Mouse (Mus musculus): ENCODE measurements around the gene Olfr743. TPM values are rescaled to one million over a fixed set of nuclear protein-coding genes. Genes with fewer than 3 reads are reported as not detected.
"Not testable (repeated sequence)": the region's sequence is repeated elsewhere in the genome, so short reads cannot be mapped to it uniquely, and the experiment has no call there.

Gene Olfr743
- not detected in 2 replicates for polyA plus RNA-seq (2012; rRNA removed)

DNA sequence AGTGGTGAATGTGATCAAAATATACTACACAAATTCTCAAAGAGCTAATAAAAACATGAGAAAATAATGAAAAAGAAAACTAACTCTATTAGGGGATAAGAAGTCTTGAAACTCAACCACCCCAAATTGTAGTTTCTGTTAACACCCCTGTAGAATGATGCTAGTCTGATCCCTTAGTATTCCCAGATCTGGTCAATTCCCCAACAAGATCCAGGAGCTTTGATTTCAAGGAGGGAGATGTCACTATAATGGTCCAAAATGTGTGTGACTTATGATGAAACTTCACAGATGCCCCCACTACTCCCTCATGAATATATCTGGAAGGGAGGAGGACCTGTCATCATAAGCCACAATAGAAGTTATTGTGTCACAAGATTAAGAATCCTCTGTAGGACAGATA, at the start of gene Olfr743:
Olfr743 (plus strand) TSS at position 301 of the 400 bp plus-strand sequence.
- no peak within 1 kb of the TSS for H3K4me3 ChIP-seq (replicated peaks; ENCODE audit: insufficient read depth, low read depth, low read length)
- no peaks in the 10 kb centered on the region for H3K27me3 ChIP-seq (ENCODE audit: control insufficient read depth, insufficient read depth, low read length)
- no peak for TF ChIP-seq CTCF (IDR thresholded peaks at IDR 0.05; ENCODE audit: borderline replicate concordance, insufficient read depth, low read depth, low read length)
- no peak for TF ChIP-seq POLR2A (IDR thresholded peaks at IDR 0.05; ENCODE audit: borderline replicate concordance, insufficient read depth, low read length)
- H3K4me1 ChIP-seq (ENCODE audit: control insufficient read depth, insufficient read depth, low read length) = no peaks in the 10 kb centered on the region
- no peak for DNase-seq
- H3K27ac ChIP-seq (ENCODE audit: insufficient read depth, low read length) = no peak within 1 kb of the TSS

DNA sequence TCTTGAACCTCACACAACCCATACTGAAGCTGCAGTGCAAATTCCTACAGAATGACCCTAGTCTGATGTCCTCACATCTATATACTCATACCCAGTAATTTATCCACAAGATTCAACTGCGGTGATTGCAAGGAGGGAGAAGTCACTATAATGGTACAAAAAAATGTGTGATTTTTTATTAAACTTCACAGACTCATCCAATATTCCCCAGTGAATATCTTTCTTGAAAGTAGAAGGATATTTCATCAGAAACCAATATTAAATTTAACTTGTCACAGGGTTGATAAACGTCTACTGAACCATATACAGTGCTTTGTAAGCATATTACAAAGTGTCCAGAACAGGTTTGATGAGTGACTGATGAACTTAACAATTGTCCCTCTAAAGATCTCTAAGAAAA, 49.2 kb upstream of the Olfr743 start, which contains the start of gene Olfr741:
Olfr741 (plus strand) TSS at position 301 of the 400 bp plus-strand sequence.
- DNase-seq = no peak
- no peaks in the 10 kb centered on the region for H3K27me3 ChIP-seq (ENCODE audit: control insufficient read depth, insufficient read depth, low read length)
- H3K27ac ChIP-seq (ENCODE audit: insufficient read depth, low read length) = no peak within 1 kb of the TSS
- no peaks in the 10 kb centered on the region for H3K4me1 ChIP-seq (ENCODE audit: control insufficient read depth, insufficient read depth, low read length)
- 69% methylated on average over 2 of the region's 2 CpGs for WGBS
- H3K4me3 ChIP-seq (replicated peaks; ENCODE audit: insufficient read depth, low read depth, low read length) = no peak within 1 kb of the TSS
- TF ChIP-seq CTCF (IDR thresholded peaks at IDR 0.05; ENCODE audit: borderline replicate concordance, insufficient read depth, low read depth, low read length) (no peak), POLR2A (IDR thresholded peaks at IDR 0.05; ENCODE audit: borderline replicate concordance, insufficient read depth, low read length) (no peak)

DNA sequence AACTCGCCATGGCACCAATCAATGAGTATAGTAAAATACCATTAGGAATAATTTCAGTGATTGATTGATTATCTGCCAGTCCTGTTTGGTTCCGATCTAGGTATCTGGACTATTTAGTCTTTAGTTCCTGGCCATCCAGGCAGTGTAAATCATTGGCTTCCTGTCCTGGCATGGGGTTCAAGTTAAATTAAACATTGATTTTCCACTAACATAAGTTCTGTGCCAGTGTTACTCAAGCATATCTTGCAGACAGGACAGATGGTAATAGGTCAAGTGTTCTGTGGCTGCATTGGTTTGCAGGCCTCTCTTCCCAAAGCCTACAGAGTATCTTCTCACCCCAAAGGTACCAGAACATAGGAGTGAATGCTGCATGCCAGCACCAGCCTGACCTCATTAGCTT, 43.2 kb upstream of the Olfr743 start:
- Histone ChIP-seq H3K27me3 (ENCODE audit: control insufficient read depth, insufficient read depth, low read length) (no peaks in the 10 kb centered on the region), H3K27ac (ENCODE audit: insufficient read depth, low read length) (no peak overlapping the region), H3K4me1 (ENCODE audit: control insufficient read depth, insufficient read depth, low read length) (no peaks in the 10 kb centered on the region), H3K4me3 (replicated peaks; ENCODE audit: insufficient read depth, low read depth, low read length) (no peak overlapping the region)
- 71% methylated on average over 2 of the region's 2 CpGs for WGBS
- no peak for DNase-seq
- TF ChIP-seq CTCF (IDR thresholded peaks at IDR 0.05; ENCODE audit: borderline replicate concordance, insufficient read depth, low read depth, low read length) = no peak
- no peak for TF ChIP-seq POLR2A (IDR thresholded peaks at IDR 0.05; ENCODE audit: borderline replicate concordance, insufficient read depth, low read length)

DNA sequence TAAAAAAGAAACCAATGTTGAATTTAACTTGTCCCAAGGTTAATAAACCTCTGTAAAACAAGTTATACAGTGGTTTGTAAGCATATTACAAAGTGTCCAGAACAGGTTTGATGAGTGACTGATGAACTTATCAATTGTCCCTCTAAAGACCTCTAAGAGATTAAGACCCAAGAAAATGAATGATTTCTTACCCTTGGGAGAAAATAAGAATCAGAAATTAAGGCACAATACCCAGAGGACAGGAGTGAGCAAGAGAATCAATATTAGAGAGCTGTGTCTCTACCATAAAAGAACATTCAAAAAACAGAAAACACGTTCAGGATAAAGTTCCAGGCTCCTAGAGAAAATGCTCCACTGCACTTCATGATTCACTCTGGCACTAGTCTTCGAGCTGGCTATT, 18.3 kb upstream of the Olfr743 start, which contains the start of gene Olfr742:
Olfr742 (plus strand) TSS at position 301 of the 400 bp plus-strand sequence.
- 42% methylated on average over 2 of the region's 2 CpGs for WGBS
- no peak for DNase-seq
- Histone ChIP-seq H3K4me1 (ENCODE audit: control insufficient read depth, insufficient read depth, low read length) (no peaks in the 10 kb centered on the region), H3K27me3 (ENCODE audit: control insufficient read depth, insufficient read depth, low read length) (no peaks in the 10 kb centered on the region), H3K4me3 (replicated peaks; ENCODE audit: insufficient read depth, low read depth, low read length) (no peak within 1 kb of the TSS), H3K27ac (ENCODE audit: insufficient read depth, low read length) (no peak within 1 kb of the TSS)
- no peak for TF ChIP-seq CTCF (IDR thresholded peaks at IDR 0.05; ENCODE audit: borderline replicate concordance, insufficient read depth, low read depth, low read length)
- no peak for TF ChIP-seq POLR2A (IDR thresholded peaks at IDR 0.05; ENCODE audit: borderline replicate concordance, insufficient read depth, low read length)

DNA sequence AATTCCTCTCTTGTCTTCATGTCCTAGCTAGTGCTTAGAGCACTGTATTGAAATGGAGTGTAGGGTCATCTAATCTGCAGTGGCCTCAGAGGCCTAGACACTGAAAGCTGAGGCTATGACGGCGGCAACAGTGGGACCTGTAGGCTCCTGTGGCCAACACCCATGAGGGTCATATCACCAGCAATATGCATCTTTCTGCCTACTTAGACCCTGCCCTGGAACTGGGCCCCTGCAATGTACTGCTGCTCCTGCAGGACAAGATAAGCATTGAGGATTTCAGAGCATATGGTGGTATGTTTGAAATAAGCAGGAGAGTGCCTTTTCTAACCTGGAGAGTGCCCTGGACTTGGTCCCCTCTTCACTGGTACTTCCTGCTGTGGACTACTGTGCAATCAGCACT, 31.1 kb downstream of the Olfr743 start:
- no peak for TF ChIP-seq POLR2A (IDR thresholded peaks at IDR 0.05; ENCODE audit: borderline replicate concordance, insufficient read depth, low read length)
- TF ChIP-seq CTCF (IDR thresholded peaks at IDR 0.05; ENCODE audit: borderline replicate concordance, insufficient read depth, low read depth, low read length) = no peak
- H3K4me1 ChIP-seq (ENCODE audit: control insufficient read depth, insufficient read depth, low read length) = no peaks in the 10 kb centered on the region
- H3K4me3 ChIP-seq (replicated peaks; ENCODE audit: insufficient read depth, low read depth, low read length) = no peak overlapping the region
- H3K27me3 ChIP-seq (ENCODE audit: control insufficient read depth, insufficient read depth, low read length) = no peaks in the 10 kb centered on the region
- H3K27ac ChIP-seq (ENCODE audit: insufficient read depth, low read length) = no peak overlapping the region
- 97% methylated on average over 2 of the region's 2 CpGs for WGBS
- DNase-seq = no peak

DNA sequence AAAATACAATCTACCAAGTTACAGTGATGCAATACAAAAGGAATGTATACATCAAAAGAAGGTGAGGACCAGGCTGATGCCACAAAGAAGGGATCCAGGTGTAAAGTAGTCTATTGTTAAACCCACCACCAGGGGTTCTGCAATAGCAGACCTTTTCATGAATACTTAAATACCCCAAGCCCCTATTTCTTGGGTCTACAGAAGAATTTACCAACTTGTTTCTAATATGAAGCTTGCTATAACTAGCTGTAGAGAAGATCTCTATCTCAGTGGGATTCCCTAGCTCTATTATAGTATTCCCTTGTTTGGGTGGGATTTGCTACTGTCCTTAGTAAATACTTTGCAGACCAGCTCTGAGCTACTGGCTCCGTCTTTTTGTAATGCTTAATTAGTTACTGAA, 51.4 kb downstream of the Olfr743 start:
- WGBS = 39% methylated on average over 1 of the region's 1 CpGs
- not testable (repeated sequence) for H3K4me3 ChIP-seq (replicated peaks; ENCODE audit: insufficient read depth, low read depth, low read length)

More for the DNA sequence above, 51.4 kb downstream of the Olfr743 start:
- not testable (repeated sequence) for H3K27ac ChIP-seq (ENCODE audit: insufficient read depth, low read length); DNase-seq; H3K27me3 ChIP-seq (ENCODE audit: control insufficient read depth, insufficient read depth, low read length); H3K4me1 ChIP-seq (ENCODE audit: control insufficient read depth, insufficient read depth, low read length)

Other genes with a start within 250 kb of the Olfr743 start
- not detected in 2 replicates for gene Olfr732, start 237.6 kb upstream of the Olfr743 start, polyA plus RNA-seq (2012; rRNA removed)
- gene Olfr733, start 220.3 kb upstream of the Olfr743 start, polyA plus RNA-seq (2012; rRNA removed) = not detected in 2 replicates
- not detected in 2 replicates for gene Olfr734, start 195.1 kb upstream of the Olfr743 start, polyA plus RNA-seq (2012; rRNA removed)
- not detected in 2 replicates for gene Olfr735, start 173.0 kb upstream of the Olfr743 start, polyA plus RNA-seq (2012; rRNA removed)
- not detected in 2 replicates for gene Tlr11, start 163.9 kb upstream of the Olfr743 start, polyA plus RNA-seq (2012; rRNA removed)
- gene Olfr736, start 140.7 kb upstream of the Olfr743 start, polyA plus RNA-seq (2012; rRNA removed) = not detected in 2 replicates
- not detected in 2 replicates for gene Olfr738, start 114.3 kb upstream of the Olfr743 start, polyA plus RNA-seq (2012; rRNA removed)
- not detected in 2 replicates for gene Olfr739, start 103.2 kb upstream of the Olfr743 start, polyA plus RNA-seq (2012; rRNA removed)
- not detected in 2 replicates for gene Olfr740, start 76.3 kb upstream of the Olfr743 start, polyA plus RNA-seq (2012; rRNA removed)
- gene Olfr741, start 49.1 kb upstream of the Olfr743 start, polyA plus RNA-seq (2012; rRNA removed) = not detected in 2 replicates
- not detected in 2 replicates for gene Olfr742, start 18.2 kb upstream of the Olfr743 start, polyA plus RNA-seq (2012; rRNA removed)
- gene Olfr744, start 93.0 kb downstream of the Olfr743 start, polyA plus RNA-seq (2012; rRNA removed) = not detected in 2 replicates
- gene Olfr745, start 117.5 kb downstream of the Olfr743 start, polyA plus RNA-seq (2012; rRNA removed) = not detected in 2 replicates
- gene Olfr746, start 125.2 kb downstream of the Olfr743 start, polyA plus RNA-seq (2012; rRNA removed) = not detected in 2 replicates
- gene Olfr747, start 171.4 kb downstream of the Olfr743 start, polyA plus RNA-seq (2012; rRNA removed) = not detected in 2 replicates
- not detected in 2 replicates for gene Olfr748, start 185.5 kb downstream of the Olfr743 start, polyA plus RNA-seq (2012; rRNA removed)
- gene Olfr749, start 223.3 kb downstream of the Olfr743 start, polyA plus RNA-seq (2012; rRNA removed) = not detected in 2 replicates